Mouse (Mus musculus) cerebellum, adult 2 months (tissue): Measurements from ENCODE around the gene Gm16223.

Experiments
- CTCF ChIP-seq: fragments of 200-500 bp; IDR thresholded peaks from 2 replicates; pipeline ENCODE4 v1.5.1; 2011; ENCODE audit warnings: low read depth, mild to moderate bottlenecking, control low read depth, low read length, moderate library complexity, borderline replicate concordance; ENCODE audit not compliant: insufficient read depth
- POLR2A ChIP-seq: fragments of 200-500 bp; IDR thresholded peaks from 2 replicates; pipeline ENCODE4 v1.6.1; 2011; ENCODE audit warnings: low read length, control low read depth, borderline replicate concordance; ENCODE audit not compliant: insufficient read depth

GRCm38 (mm10) chr5:42065090-42065489, 2.7 kb upstream of the Gm16223 start:
- TF ChIP-seq CTCF, result no peak
- no peak for TF ChIP-seq POLR2A
